Mouse (Mus musculus): ENCODE results near the gene Gabpb2. TPM values are rescaled to one million over a fixed set of nuclear protein-coding genes. Genes with fewer than 3 reads are reported as not detected.

The Gabpb2 gene
- 120 and 122 TPM in 2 replicates for total RNA-seq (2017)

DNA sequence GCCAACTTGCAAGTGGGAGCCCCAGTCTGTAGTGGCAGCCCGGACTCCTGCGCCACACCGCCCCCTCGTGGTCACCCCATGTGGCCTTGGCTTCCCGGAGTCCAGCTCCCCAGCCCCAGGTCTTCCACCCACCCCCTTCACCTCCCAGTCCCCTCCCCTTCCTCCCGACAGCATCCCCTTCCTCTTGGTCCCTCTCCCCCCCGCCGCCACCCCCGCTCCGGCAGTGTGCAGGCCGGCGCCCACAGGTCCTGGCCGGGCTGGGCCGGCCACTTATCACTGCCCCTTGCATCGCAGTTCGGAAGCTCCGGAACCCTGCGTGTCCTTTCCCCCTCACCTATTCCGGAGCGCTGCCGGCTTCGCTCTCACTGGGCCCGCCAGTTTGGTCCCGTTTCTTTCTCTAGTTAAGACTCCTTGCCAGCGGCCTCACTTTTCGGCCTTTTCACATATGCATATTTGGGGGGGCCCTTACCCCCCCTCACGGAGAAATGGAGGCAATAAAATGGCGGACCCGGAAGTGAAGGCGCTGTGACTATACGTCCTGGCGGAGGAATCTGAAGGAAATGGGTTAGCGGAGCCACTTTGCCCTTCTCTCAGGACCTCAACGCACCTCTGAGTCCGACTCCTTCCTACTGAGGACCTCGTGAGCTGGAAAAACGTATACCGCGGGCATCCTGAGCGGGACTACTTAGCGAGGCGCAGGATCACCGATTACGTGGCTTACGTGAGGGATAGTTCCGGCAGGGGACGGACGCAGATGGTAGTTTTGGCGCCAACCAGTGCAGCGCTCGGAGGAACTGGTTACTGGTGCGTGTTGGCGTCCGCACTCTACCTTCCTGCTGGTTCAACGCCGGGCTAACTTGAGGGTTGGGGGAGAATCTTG lies at the start of gene Gabpb2:
Gene Gabpb2, minus strand, starts transcription at position 662 of the 880 bp plus-strand sequence.
- peak; percentile 83 for ATAC-seq (ENCODE audit: extremely low read depth, insufficient number of reproducible peaks, low FRiP score, poor library complexity, severe bottlenecking)

DNA sequence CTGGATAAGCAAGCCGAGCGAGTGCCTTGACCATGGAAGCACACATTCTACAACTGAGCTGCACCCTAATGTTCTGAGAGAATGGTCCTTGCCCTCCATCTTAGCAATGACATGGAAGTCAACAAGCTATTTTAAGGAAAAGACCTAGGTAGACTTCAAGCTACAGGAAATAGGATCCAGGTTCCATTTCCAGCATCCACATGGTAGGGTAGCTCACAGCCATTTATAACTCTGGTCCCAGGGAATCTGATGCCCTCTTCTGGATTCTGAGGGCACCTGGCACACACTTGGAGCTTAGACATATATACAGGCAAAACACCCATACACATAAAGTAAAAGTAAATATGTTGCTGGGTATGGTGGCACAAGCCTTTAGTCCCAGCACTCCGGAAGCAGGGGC lies 48.3 kb upstream of the Gabpb2 start:
- no peak for ATAC-seq (ENCODE audit: extremely low read depth, insufficient number of reproducible peaks, low FRiP score, poor library complexity, severe bottlenecking)

DNA sequence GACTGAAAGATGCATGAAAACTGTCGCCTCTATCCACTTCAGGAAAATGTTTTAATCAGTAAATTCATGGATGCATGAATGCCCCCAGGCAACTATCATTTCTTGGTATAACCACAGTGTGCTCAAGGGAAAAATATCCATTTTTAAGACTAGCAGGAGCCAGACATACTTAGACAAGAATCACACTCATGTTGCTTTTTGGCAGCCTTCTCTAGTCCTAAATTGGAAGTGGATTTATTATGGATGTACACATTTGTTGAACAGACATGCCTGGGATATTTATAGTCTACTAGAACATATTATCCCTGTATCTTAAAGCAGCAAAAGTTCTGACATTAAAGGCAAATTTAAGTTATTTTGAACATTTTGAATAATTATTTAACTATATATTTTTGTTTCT lies 47.0 kb upstream of the Gabpb2 start:
- ATAC-seq (ENCODE audit: extremely low read depth, insufficient number of reproducible peaks, low FRiP score, poor library complexity, severe bottlenecking): no peak

DNA sequence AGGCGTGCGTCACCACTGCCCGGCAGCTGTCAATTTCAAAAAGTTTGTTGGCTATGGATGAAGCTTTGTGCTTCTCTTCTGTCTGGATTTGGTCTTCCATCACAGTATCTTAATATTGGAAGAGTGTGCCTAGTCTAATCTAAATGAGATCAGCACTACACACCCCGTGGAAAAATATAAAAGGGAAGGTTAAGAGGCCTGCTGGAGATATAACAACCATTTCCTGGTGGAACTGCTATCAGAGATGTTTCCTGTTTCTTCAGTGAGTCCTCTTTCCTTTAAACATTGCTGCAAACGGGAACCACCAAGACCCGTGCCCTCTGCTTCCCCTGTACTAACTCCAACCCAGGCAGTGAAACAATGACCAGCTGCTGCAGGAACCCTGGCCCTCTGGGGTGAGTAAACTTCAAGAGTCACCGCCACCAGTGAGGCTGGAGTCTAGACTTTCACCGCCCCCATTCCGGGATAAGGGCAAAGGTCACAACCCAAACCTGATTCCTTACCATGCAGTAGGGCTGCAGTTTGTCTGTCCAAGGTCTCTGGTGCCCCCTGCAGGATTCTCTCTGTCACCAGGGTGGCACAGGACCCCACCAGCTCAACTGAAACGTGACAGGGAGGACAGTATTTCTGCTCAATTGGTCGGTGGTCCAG lies 45.5 kb upstream of the Gabpb2 start:
- peak; percentile 79 for ATAC-seq (ENCODE audit: extremely low read depth, insufficient number of reproducible peaks, low FRiP score, poor library complexity, severe bottlenecking)

DNA sequence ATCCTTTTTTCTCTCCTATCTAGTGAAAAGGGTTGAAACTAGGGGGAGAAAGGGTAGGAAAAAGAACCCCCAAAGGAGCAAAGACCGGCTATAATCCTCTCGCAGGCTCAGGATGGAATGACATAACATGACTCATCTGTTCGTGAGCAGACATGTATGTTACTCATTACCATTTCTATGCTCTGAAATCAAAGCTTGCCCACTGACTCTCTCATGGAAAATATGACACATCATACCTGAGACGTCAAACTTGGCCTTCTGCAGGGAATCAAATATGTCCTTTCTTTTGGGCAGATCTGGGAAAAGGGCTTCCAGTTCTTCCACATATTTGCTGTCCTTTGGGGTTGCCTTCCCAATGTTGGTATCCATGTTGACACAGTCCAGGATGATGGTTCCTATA lies 44.3 kb upstream of the Gabpb2 start:
- ATAC-seq (ENCODE audit: extremely low read depth, insufficient number of reproducible peaks, low FRiP score, poor library complexity, severe bottlenecking): no peak

DNA sequence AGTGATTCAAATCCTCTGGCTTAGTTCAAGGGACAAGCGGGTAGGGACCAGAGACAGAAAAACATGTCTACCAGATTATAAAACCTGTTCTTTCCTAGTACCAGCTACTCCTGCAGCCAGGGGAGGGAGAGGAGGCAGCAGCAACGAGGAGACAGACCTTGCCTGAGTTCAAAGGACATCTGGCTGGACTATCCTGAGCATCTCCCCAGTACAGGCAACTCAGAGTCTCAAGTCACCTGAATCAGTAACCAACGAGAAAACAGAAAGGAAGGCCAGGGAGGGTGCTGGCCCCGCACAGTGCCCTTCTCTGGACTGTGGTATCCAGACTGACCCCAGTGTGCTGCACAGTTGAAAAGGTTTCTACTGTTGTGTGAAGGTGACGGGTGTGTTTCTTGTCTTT lies 39.2 kb upstream of the Gabpb2 start:
- no peak for ATAC-seq (ENCODE audit: extremely low read depth, insufficient number of reproducible peaks, low FRiP score, poor library complexity, severe bottlenecking)

DNA sequence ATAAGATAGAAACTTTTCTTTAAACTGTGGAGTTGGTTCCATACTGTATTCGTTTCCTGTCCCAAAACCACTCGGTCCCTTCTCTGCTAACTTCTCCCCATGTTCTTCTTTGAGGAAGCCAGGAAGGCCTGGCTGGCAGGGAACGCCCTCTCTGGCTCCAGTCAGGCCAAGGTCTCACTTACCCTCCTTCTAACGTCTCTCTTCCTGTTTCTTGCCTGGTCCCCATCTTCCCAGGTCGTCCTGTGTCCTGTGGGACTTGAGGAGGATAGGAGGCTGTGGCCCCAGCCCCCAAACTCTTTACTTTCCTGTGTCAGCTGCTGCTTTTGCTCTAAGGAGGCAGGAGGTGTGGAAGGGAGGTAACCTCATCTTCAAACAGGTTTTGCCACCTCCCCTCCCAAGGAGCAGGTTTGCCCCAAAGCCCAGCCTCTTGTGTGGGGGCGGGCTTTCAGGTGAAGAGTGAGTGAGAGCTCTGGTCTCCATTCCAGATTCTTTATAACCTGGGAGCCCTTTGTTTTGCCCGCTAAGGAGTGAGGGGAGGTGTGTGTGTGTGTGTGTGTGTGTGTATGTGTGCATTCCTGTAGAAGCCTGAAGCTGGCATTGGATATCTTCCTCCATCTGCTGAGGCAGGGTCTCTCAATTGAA lies 33.2 kb upstream of the Gabpb2 start, which contains the start of gene Bnipl:
Gene Bnipl, minus strand, starts transcription at position 411 of the 642 bp plus-strand sequence.
- no peak for ATAC-seq (ENCODE audit: extremely low read depth, insufficient number of reproducible peaks, low FRiP score, poor library complexity, severe bottlenecking)

DNA sequence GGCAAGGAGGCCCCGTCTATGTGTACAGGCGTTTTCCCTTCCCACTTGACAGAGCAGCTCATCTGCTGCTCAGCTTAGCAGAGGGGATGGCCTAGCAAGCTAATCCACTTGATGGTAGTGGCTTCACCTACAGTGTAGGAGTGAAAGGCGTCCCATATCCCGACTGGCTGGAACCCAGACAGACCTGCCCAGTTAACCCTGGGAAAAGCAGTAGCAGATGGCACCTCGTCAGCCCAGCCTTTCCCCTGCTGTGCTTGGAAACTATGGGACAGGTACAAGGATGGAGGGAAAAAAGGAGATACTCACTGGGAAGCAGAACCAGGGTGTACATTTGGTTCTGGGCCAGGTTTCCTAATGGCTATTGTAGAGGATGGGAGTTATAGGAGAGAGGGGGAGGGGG lies 32.6 kb upstream of the Gabpb2 start:
- no peak for ATAC-seq (ENCODE audit: extremely low read depth, insufficient number of reproducible peaks, low FRiP score, poor library complexity, severe bottlenecking)

DNA sequence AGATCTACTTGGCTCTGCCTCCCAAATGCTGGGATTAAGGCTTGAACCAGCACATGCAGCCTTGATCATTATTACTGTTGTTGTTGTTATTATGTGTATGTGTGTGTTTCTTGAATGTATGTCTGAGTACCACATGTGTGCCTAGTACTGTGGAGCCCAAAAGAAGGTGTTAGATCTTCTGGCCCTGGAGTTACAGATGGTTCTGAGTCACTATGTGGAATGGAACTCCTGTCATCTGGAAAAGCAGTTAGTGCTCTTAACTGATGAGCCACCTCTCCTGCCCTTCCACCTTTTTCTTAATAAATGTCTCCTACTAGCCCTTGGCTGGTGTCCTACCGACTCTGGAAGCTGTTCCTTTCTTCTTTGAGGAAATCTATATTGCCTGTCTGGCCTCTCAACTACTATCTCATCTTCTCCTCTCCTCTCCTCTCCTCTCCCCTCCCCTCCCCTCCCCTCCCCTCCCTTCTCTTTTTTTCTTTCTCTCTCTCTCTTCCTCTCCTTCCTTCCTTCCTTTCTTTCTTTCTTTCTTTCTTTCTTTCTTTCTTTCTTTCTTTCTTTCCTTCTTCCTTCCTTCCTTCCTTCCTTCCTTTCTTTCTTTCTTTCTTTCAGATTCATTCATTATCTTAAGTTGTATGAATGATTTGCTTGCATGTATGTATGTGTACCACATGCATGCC lies 30.1 kb upstream of the Gabpb2 start:
- no peak for ATAC-seq (ENCODE audit: extremely low read depth, insufficient number of reproducible peaks, low FRiP score, poor library complexity, severe bottlenecking)

DNA sequence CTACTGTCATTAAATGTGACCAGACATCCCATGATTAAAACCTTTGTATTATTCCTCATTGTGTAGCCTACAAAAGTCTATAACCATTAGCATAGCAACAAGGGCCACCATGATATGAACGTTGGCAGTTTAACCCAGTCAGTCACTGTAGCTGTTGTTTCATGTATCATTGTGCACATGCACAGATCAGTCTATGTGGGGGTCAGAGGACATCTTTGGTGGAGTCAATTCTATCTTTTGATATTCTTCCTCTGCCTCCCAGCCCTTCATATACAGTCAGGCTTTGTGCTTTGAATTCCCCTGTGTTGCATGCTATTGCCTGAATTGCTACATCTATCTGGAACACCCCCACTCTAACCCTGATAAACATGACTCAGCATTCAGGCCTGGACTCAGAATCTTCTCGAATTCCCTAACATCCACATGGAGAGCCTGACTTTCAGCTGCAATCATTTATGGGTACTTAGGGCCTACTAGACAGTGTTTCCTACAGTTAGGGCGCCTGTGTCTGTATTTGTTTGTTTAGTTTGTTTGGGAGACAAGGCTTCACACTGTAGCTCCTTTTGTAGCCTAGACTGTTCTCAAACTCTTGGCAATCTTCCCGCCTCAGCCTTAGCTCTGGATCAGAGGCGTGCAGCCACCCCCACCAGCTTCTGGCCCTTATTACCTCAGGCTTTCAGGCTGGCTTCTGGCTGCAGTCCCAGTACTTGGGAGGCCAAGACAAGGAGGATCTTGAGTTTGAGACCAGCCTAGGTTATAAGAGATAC lies 28.9 kb upstream of the Gabpb2 start:
- no peak for ATAC-seq (ENCODE audit: extremely low read depth, insufficient number of reproducible peaks, low FRiP score, poor library complexity, severe bottlenecking)

DNA sequence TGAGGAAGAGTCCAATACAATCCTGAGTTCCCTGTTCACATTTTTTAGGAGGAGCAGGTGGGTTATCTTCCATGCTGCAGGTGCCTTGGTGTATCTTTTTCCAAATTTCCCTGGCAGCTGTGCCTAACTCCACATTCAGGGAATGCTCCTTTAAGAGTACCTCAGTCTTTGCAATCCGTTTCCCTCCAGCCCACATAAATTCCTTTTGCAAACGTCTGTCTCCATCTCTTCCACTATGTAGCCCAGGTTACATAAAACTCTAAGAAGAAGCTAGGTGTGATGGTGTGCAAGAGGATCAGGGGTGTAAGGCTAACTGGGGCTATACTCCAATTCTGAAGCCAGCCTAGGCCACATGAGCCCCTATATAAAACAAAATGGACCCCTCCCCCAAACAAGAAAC lies 25.4 kb upstream of the Gabpb2 start:
- no peak for ATAC-seq (ENCODE audit: extremely low read depth, insufficient number of reproducible peaks, low FRiP score, poor library complexity, severe bottlenecking)

DNA sequence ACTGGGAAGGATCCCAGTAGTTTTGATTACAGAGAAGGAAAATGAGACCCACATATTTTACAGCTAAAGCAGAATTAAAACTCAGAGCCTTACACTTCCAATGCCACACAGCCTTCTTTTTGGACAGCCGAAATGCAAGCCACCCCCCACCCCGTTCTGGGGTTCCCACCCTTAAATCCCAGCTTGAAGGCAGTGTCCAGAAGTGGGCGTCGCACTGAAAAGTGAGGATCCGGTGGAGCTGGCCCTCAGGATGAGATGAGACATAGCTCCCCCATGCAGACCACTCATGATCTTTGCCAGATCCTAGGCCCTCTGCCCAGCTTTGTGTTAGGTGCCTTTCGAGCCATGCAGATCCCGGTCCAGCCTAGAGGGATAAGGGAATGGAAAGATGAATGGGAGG lies 23.8 kb upstream of the Gabpb2 start, which contains the start of gene Gm128:
Gene Gm128, minus strand, starts transcription at position 101 of the 400 bp plus-strand sequence.
- ATAC-seq (ENCODE audit: extremely low read depth, insufficient number of reproducible peaks, low FRiP score, poor library complexity, severe bottlenecking): no peak

DNA sequence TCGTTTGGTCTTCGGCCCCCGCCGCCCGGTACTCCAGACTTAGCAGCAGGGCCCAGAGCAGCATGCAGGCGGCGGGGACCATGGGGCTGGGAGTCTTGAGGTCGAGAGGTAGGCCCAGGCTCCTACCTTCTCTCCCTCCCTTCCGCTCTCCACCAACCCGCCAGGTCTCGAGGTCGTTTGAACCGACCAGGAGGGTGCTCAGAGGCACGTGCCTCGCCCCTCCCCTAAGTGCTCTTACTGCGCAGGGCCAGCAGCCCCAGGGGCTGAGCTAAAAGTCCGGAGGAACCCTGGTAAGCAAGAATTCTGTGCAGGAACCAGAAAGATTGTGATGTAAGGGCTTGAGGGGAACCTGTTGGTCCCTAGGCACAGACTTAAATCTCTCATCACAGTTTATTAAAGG lies 23.2 kb upstream of the Gabpb2 start:
- ATAC-seq (ENCODE audit: extremely low read depth, insufficient number of reproducible peaks, low FRiP score, poor library complexity, severe bottlenecking): no peak

DNA sequence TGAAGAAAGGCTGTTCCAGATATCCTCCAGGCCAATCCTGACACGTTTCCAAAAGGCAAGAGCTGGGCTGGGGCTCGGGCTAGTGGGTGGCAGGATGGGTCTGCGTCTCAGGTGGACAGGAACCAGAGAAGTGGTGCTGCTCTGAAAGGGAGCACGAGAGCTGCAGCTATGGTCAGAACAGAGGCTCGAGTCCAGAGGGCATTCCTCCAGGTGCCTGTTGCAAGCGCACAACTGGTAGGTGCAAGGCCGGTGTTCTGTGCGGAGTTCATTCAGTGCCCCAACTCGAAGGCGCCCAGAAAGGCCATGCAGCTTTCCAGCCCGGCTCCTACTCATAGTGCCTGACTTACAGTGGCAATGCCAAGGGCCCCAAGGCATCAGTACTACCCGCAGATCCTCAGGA lies 22.3 kb upstream of the Gabpb2 start:
- peak; percentile 6; the same call in 1 of the 2 replicates for ATAC-seq (ENCODE audit: extremely low read depth, insufficient number of reproducible peaks, low FRiP score, poor library complexity, severe bottlenecking)

DNA sequence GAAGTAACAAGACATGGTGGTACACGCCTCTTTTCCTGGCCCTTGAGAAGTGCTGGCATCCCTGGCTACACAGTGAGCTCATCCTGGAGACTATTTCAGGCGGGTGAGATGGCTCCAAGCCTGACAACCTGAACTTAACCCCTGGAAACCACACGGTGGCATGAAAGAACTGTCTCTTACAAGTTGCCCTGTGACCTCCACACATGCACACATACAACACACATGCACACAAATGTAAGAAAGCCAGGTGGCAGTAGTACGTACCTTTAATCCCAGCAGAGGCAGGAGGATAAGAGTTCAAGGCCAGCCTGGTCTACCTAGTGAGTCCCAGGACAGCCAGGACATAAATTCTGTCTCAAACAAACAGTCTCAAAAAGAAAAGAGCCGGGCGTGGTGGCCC lies 21.3 kb upstream of the Gabpb2 start:
- ATAC-seq (ENCODE audit: extremely low read depth, insufficient number of reproducible peaks, low FRiP score, poor library complexity, severe bottlenecking): no peak

DNA sequence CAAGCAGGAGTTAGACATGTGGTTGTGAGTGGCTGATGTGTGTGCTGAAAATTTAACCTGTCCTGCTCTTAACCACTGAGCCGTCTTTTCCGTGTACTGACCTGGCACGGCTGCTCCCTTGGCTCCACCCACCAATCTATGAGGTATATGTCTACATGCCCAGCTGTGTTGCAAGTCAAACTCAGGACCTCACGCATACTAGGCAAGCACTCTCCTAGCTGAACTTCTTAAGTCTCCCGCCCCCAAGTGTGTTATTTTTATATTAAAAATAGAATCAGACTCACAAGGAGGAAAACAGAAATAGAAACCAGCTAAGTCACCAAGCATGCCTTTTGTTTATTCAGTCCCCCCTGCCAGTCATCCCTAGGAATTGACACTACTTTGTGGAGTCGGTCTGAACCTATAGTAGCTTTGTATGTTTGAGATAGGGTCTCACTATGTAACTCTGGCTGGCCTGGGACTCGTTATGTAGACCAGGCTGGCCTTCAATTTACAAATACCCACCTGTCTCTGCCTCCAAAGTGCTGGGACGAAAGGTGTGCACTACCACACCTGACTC lies 19.9 kb upstream of the Gabpb2 start:
- no peak for ATAC-seq (ENCODE audit: extremely low read depth, insufficient number of reproducible peaks, low FRiP score, poor library complexity, severe bottlenecking)

DNA sequence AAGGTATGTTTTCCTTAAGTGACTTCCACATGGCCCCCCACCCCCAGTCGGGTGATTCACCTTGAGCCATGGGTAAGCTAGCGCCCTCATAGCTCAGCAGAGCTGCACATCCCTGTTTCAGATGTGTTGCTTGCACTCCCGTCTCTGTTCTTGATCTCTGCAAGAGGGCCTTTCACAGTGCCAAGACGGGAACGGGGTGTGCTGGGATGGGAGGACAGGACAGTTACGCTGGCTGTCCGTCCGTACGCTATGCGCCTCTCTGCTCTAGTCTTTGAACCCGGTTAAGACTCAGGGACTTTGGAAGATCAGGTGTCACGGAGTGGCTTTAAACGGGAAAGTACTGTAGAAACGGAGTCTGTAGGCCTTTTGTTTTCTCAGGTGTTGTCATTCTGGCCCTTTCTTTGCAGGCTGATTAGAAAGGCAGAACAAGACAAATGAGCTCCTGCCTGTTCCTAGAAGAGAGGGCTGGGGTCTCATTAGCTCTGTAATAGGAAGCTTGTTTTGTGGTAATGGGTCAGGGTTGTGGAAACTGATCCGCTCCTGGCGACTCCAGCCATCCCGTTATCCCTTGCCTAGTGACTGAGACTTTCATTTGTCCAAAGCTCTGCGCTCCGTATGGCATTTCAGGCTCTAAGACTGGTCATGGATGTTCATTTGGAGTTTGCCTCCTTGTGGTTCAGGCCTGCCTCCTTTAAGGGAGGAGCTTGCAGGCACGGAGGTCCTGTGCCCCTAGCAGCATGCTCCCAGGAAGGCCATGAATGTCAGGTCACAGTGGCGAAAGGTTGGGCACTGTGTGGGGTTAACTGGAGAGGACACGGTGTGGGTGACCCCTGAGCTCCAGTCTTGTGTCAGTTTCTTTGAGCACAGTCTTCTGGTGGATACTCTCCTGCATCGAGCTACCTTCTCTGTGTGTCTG lies 17.9 kb upstream of the Gabpb2 start:
- ATAC-seq (ENCODE audit: extremely low read depth, insufficient number of reproducible peaks, low FRiP score, poor library complexity, severe bottlenecking): no peak

Data from neutrophil, adult 5-6 weeks (primary cell).